Mouse (Mus musculus) testis, adult 2 months (tissue): ENCODE data around the gene Mepce. TPM values are rescaled to one million over a fixed set of nuclear protein-coding genes. Genes with fewer than 3 reads are reported as not detected.

Experiments used
- H3K27ac ChIP-seq: fragments of 200-500 bp; 2 replicates; pipeline ENCODE4 v1.5.1; 2012; ENCODE audit warnings: low read depth, low read length; ENCODE audit not compliant: control insufficient read depth, insufficient read depth
- H3K27me3 ChIP-seq: fragments of 200-500 bp; 2 replicates; pipeline ENCODE4 v1.6.1; 2012; ENCODE audit warnings: mild to moderate bottlenecking, low read length, moderate library complexity; ENCODE audit not compliant: control insufficient read depth, insufficient read depth
- H3K36me3 ChIP-seq: fragments of 200-500 bp; 2 replicates; pipeline ENCODE4 v1.6.1; 2012; ENCODE audit warnings: mild to moderate bottlenecking, low read length; ENCODE audit not compliant: control insufficient read depth, insufficient read depth
- H3K4me1 ChIP-seq: fragments of 200-500 bp; 2 replicates; pipeline ENCODE4 v1.6.1; 2012; ENCODE audit warnings: low read length; ENCODE audit not compliant: control insufficient read depth, insufficient read depth
- H3K4me3 ChIP-seq: fragments of 200-500 bp; 2 replicates; pipeline ENCODE4 v1.5.1; 2012; ENCODE audit warnings: low read depth, mild to moderate bottlenecking, low read length, moderate library complexity, mixed read lengths; ENCODE audit not compliant: control insufficient read depth
- CTCF ChIP-seq: fragments of 200-500 bp; IDR thresholded peaks from 2 replicates; pipeline ENCODE4 v1.5.1; 2012; ENCODE audit warnings: low read depth, mild to moderate bottlenecking, inconsistent platforms, low read length, moderate library complexity; ENCODE audit not compliant: control insufficient read depth, insufficient read depth, insufficient replicate concordance
- POLR2A ChIP-seq: fragments of 200-500 bp; IDR thresholded peaks from 2 replicates; pipeline ENCODE4 v1.6.1; 2012; ENCODE audit warnings: low read depth, mild to moderate bottlenecking, inconsistent platforms, low read length, moderate library complexity; ENCODE audit not compliant: control insufficient read depth
- polyA plus RNA-seq: library from polyadenylated mRNA; depleted of rRNA; stranded (reverse); fragments of >200 nt; gene quantifications from 2 replicates; pipeline ENCODE4 v1.2.3, GENCODE M21; 2012

Gene Mepce
- polyA plus RNA-seq, 1 experiment = 114 TPM

DNA sequence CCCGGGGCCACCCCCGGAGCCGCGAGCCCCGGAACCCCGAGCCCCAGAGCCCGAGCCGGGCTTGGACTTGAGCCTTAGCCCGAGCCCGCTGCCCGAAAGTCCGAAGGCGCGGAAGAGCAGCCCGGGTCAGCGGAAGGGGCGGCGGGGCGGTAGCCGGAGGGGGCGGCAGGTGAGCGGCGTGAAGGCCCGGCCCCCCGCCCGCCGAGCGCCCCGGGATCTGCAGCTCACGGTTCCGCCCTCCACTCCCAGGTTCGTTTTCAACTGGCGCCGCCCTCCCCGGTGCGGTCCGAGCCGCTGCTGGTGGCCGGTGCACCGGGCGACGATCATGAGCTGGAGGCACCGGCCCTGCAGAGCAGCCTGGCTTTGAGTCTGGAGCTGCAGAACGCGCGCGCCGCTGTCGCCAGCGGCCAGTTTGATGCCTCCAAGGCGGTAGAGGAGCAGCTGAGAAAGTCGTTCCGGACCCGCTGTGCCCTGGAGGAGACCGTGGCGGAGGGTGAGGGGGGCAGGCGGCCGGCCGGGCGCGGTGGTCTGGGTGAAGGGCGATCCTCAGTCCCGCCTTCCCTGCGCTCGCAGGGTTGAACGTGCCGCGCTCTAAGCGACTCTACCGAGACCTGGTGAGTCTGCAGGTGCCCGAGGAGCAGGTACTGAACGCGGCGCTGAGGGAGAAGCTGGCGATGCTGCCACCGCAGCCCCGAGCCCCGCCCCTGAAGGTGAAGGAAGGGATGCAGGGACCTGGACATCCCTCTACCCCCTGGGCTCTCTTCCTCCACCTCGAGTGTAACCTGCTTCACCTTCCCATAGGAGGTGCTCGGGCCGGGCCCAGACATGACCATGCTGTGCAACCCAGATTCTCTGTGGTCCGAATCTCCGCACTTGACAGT lies 8.2 kb downstream of the Mepce start:
- Histone ChIP-seq H3K36me3 (no peaks in the 10 kb centered on the region; the same call in none of the 2 replicates), H3K27ac (peak overlapping the region; percentile 77), H3K4me3 (peak overlapping the region; percentile 89), H3K4me1 (peaks cover 5% of the 10 kb centered on the region), H3K27me3 (no peaks in the 10 kb centered on the region)
- TF ChIP-seq POLR2A (no peak), CTCF (0 out of 2 replicates have a peak, but pooled peaks have one; percentile 2)

DNA sequence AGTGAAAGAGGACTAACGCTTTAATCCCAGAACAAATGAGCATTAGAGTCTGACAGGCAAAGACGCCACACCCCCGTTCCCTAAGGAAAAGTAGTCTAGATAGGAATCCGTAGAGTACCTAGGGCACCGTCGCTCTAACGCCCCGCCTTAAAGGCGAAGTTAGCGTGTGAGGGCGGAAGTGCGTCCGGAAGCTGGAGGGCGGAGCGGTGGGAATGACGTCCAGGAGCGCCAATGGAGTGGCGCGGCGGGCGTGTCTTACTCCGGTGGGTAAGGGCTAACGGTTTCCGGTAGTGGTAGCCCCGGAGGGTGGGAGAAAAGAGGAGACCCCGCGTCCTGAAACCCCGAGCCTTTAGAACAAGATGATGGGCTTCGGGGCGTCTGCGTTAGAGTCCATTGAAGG lies 8.8 kb downstream of the Mepce start, which contains the start of gene Ppp1r35:
TSS of gene Ppp1r35 (plus strand) at position 215 of the 400 bp plus-strand sequence.
- H3K4me3 ChIP-seq = peak within 1 kb of the TSS; percentile 89
- no peaks in the 10 kb centered on the region; the same call in none of the 2 replicates for H3K36me3 ChIP-seq
- H3K27ac ChIP-seq = peak within 1 kb of the TSS; percentile 77
- H3K27me3 ChIP-seq = no peaks in the 10 kb centered on the region
- peak; percentile 72; the same call in 1 of the 2 replicates for TF ChIP-seq POLR2A
- TF ChIP-seq CTCF = no peak
- H3K4me1 ChIP-seq = peaks cover 5% of the 10 kb centered on the region

DNA sequence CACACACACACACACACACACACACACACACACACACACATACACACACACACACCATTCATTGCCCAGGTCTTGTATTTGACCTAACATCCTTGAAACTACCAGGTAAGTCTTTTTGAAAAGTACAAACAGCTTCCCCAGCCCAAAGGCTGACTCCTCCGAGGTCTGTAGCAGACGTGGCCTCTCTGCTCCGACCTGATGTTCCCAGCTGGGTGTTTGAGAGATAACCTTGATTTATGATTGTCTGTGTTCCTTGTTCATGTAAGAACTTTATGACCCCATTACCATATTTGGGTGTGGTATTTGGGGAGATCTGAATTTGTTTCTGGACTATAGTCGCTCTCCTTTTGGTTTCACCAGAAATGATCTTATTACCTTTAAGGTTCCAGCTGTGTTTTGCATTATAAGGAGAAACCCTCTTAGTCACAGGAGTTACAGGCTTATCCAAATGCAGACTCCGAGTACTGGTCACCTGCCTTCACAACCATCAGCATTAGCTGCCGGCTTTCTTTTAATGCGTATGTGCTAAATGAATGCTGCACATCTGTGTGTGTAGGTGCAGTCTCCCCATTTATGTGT lies 10.1 kb downstream of the Mepce start:
- Histone ChIP-seq H3K36me3 (no peaks in the 10 kb centered on the region; the same call in none of the 2 replicates), H3K27ac (no peak overlapping the region), H3K27me3 (no peaks in the 10 kb centered on the region), H3K4me3 (no peak overlapping the region), H3K4me1 (peaks cover 5% of the 10 kb centered on the region)
- no peak for TF ChIP-seq POLR2A
- no peak for TF ChIP-seq CTCF

DNA sequence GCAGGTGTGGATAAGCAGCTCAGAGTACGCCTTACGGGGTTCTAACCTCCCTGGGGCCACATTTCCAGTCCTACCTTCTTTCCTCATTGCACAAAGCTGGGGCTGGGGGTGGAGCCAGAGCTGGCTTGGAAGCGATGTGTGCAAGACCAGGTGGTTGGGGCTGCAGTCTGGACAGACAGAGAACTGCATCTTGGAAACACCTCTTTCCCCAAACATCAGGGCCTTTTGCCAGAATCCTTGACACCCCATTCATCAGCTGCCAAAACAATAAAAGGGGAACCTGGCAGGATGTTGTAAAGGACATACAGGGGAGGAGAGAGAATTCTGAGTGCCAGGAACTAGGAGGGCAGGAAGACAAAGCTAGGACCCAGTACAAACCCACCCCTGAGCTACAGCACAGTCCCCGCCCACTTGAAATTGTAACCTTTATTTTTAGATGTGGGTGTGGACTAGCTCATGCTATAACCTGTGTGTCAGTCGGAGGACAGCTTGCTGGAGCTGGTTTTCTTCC lies 11.0 kb downstream of the Mepce start:
- Histone ChIP-seq H3K27me3 (no peaks in the 10 kb centered on the region), H3K4me3 (no peak overlapping the region), H3K36me3 (no peaks in the 10 kb centered on the region; the same call in 1 of the 2 replicates), H3K4me1 (peaks cover 5% of the 10 kb centered on the region), H3K27ac (no peak overlapping the region)
- TF ChIP-seq POLR2A (no peak), CTCF (no peak)

DNA sequence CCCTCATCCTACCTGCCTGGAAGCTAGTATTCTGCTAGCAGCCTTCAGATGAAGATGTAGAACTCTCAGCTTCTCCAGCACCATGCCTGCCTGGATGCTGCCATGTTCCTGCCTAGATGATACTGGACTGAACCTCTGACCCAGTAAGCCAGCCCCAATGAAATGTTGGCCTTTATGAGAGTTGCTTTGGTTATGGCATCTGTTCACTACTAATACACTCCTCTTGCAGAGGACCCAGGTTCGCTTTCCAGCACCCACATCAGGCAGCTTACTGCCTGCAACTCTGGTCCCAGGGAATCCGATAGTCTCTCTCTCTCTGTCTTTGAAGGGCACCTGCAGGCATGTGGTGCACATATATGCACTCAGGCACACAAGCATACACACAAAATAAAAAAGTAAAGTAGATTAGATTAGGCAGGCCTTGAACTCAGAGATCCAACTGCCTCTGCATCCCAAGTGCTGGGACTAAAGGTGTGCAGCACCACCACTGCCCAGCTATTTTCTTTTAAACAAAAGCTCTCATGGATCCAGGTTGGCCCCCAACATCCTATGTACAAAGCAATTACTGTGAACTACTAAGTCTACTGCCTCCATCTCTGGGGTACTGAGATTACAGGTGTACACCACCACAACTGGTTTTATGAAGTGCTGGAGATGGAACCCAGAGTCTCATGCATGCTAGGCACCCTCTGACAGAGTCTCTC lies 11.7 kb downstream of the Mepce start:
- no peak overlapping the region for H3K27ac ChIP-seq
- TF ChIP-seq CTCF (no peak), POLR2A (no peak)

DNA sequence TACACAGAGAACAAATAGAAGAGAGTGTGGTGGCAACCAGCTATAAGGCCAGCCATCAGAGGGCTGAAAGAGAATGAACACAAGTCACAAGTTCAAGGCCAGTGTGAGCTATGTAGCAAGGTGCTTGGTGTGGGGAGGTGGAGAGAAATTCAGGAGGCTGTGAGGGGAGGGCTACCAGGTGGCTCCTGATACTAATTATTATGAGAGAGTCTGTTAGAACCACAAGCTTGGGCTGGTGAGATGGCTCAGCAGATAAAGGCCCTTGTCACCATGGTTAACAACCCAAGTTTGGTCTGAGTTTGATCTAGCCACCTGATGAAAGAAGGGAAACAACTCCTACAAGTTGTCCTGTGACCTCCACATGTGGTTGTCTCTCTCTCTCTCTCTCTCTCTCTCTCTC lies 14.7 kb downstream of the Mepce start:
- no peak for TF ChIP-seq CTCF
- no peak for TF ChIP-seq POLR2A
- Histone ChIP-seq H3K36me3 (no peaks in the 10 kb centered on the region), H3K27me3 (no peaks in the 10 kb centered on the region), H3K4me1 (no peaks in the 10 kb centered on the region), H3K27ac (no peak overlapping the region), H3K4me3 (no peak overlapping the region)

More for the DNA sequence above, 11.7 kb downstream of the Mepce start:
- Histone ChIP-seq H3K27me3 (no peaks in the 10 kb centered on the region), H3K4me1 (peaks cover 5% of the 10 kb centered on the region), H3K4me3 (no peak overlapping the region), H3K36me3 (no peaks in the 10 kb centered on the region; the same call in 1 of the 2 replicates)
